Mouse (Mus musculus) liver, adult 2 months (tissue): ENCODE data around the gene Pla2g6. TPM values are rescaled to one million over a fixed set of nuclear protein-coding genes. Genes with fewer than 3 reads are reported as not detected.

ENCODE experiments used
- DNase-seq: peaks from one replicate; pipeline ENCODE4 v3.0.0-alpha.2; 2011; ENCODE audit warnings: low read depth, low spot score; ENCODE audit errors: extremely low read depth
- H3K27ac ChIP-seq: fragments of 200-500 bp; replicated peaks from 2 replicates; pipeline ENCODE4 v1.5.1; 2012; ENCODE audit warnings: low read depth, mild to moderate bottlenecking, control low read depth, inconsistent platforms, low read length; ENCODE audit not compliant: insufficient read depth
- H3K27me3 ChIP-seq: fragments of 200-500 bp; 2 replicates; pipeline ENCODE4 v1.6.1; 2012; ENCODE audit warnings: mild to moderate bottlenecking, moderate library complexity, low read length, inconsistent platforms; ENCODE audit not compliant: control insufficient read depth, insufficient read depth
- H3K36me3 ChIP-seq: fragments of 200-500 bp; 2 replicates; pipeline ENCODE4 v1.6.1; 2012; ENCODE audit warnings: low read length, inconsistent platforms; ENCODE audit not compliant: control insufficient read depth, insufficient read depth
- H3K4me1 ChIP-seq: fragments of 200-500 bp; 2 replicates; pipeline ENCODE4 v1.6.1; 2011; ENCODE audit warnings: low read length; ENCODE audit not compliant: control insufficient read depth, insufficient read depth
- H3K4me3 ChIP-seq: fragments of 200-500 bp; 2 replicates; pipeline ENCODE4 v1.5.1; 2011; ENCODE audit warnings: low read depth, mild to moderate bottlenecking, control low read depth, low read length, moderate library complexity; ENCODE audit not compliant: insufficient read depth
- H3K79me2 ChIP-seq: fragments of 200-500 bp; 2 replicates; pipeline ENCODE4 v1.6.1; 2012; ENCODE audit warnings: inconsistent platforms, mild to moderate bottlenecking, low read length, moderate library complexity; ENCODE audit not compliant: control insufficient read depth, insufficient read depth
- H3K9ac ChIP-seq: fragments of 200-500 bp; 2 replicates; pipeline ENCODE4 v1.6.1; 2012; ENCODE audit warnings: low read depth, mild to moderate bottlenecking, control low read depth, inconsistent platforms, low read length
- CTCF ChIP-seq: fragments of 200-500 bp; IDR thresholded peaks from 2 replicates; pipeline ENCODE4 v1.5.1; 2011; ENCODE audit warnings: low read depth, low read length, control low read depth
- POLR2A ChIP-seq: fragments of 200-500 bp; IDR thresholded peaks from 2 replicates; pipeline ENCODE4 v1.6.1; 2011; ENCODE audit warnings: low read length, control low read depth; ENCODE audit not compliant: insufficient read depth; ENCODE audit errors: extremely low read depth
- WGBS: fragments of 180-500 bp; shearing (Covaris S2); methylation state at CpG from one replicate; pipeline ENCODE4 v1.1.7; 2018; 5-methylcytosine and 5-hydroxymethylcytosine counted together
- polyA plus RNA-seq: library from polyadenylated mRNA; depleted of rRNA; stranded (reverse); fragments of >200 nt; gene quantifications from 2 replicates; pipeline ENCODE4 v1.2.3, GENCODE M21; 2012
- total RNA-seq: library from RNA; depleted of rRNA; stranded (reverse); fragments of >200 nt; gene quantifications from 2 replicates; pipeline ENCODE4 v1.2.3, GENCODE M21; 2014

The Pla2g6 gene
- total and polyA plus RNA-seq, 2 experiments = 16.3 to 24.5 TPM

DNA sequence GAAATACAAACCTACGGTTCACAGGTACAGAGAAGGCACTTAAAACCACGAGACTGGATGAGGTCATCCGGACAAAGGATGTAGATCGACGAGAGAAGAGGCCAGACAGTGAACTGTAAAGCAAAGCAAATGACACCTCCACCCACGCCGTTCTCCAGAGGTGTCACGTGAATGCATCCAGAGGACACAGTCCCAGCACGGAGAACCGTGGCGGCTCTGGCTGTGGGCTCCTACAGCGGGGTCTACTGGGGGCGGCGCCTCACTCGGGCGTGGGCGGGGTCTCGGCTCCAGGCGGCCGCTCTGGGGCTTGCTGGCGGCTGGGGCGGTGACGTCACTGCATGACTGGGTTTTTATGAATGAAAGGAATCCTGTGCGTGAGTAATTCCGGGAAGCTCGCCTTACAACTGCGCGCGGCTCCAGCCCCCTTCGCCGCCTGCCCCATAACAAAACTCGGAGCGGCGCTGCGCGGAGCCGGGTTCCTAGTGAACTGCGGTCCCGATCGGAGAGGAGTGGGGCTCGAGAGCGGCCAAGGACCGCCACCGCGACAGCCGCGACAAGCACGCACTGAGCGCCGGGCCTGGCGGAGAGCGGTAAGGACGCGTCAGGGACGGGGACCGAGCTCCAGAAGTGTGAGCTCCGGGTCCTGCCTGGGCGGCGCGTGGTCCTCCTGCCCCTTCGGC, 19.1 kb upstream of the Pla2g6 start:
- DNase-seq = peak; percentile 65
- Histone ChIP-seq H3K4me1 (peaks cover 21% of the 10 kb centered on the region), H3K27ac (peak overlapping the region; percentile 56), H3K27me3 (no peaks in the 10 kb centered on the region), H3K36me3 (no peaks in the 10 kb centered on the region), H3K9ac (peak overlapping the region; percentile 88), H3K4me3 (peak overlapping the region; percentile 68), H3K79me2 (peaks cover 11% of the 10 kb centered on the region)
- TF ChIP-seq CTCF (no peak), POLR2A (no peak)
- under 1% methylated on average over 61 of the region's 61 CpGs for WGBS

DNA sequence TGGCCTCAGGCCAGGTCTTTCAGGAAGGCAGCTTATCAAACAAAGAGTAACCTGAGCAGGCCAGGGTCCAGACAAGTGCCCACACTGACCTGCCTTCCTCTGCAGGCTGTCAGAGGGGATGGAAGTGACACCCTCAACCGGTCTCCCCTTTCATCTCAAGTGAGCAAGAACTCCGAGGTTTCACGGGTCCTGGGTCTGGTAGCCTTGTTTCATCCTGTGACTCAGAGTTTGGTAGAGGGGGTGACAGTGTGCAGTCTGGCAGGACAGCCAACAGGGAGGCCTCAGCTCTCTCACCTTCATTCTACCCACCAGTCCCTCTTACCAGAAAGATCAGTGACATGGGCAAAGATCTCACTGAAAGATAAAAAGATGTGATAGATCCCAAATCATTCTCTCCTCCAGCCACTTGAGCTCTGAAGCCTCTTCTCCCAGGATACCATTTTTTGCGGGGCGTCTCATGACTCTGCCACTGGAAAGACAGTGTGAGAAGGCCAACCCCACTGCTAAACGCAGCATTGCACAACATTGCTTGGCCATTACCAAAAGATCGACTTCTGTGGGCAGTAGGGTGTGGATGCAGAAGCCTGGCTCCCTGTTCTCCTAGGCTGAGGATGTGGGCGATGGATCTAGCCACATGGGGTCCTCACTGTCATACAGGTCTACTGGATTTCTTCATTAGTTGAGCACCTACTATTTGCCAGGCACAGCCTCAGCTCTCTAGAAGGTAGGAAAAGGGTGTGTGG, 18.0 kb upstream of the Pla2g6 start, which contains the start of gene Maff:
Gene Maff (plus strand): TSS at position 571 of the 743 bp plus-strand sequence.
- peaks cover 10% of the 10 kb centered on the region for H3K79me2 ChIP-seq
- peak within 1 kb of the TSS; percentile 56 for H3K27ac ChIP-seq
- H3K27me3 ChIP-seq = no peaks in the 10 kb centered on the region
- WGBS = 36% methylated on average over 8 of the region's 8 CpGs
- peak; percentile 65 for DNase-seq
- TF ChIP-seq POLR2A (no peak), CTCF (no peak)
- H3K9ac ChIP-seq = peak within 1 kb of the TSS; percentile 88
- peak within 1 kb of the TSS; percentile 68 for H3K4me3 ChIP-seq
- no peaks in the 10 kb centered on the region for H3K36me3 ChIP-seq
- H3K4me1 ChIP-seq = peaks cover 18% of the 10 kb centered on the region

DNA sequence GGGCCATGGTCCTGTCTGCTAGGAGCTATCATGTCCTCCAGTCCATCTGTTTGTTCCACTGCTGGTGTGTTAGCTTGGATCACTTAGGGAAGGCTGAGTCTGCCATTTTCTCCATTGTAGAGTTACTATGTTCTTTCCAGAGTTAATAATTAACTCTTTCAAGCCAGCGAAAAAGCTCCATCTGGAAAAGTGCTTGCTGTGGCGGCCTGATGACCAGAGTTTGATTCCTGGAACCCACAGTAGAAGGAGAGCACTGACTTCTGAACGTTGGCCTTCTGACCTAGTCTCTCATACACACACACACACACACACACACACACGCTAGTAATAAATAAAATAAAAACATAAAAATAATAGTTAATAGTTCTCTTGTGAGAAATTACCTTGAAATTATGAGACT, 16.4 kb upstream of the Pla2g6 start:
- Histone ChIP-seq H3K4me3 (no peak overlapping the region), H3K27ac (no peak overlapping the region), H3K36me3 (no peaks in the 10 kb centered on the region), H3K27me3 (no peaks in the 10 kb centered on the region), H3K9ac (no peak overlapping the region), H3K79me2 (peaks cover 2% of the 10 kb centered on the region; the same call in 1 of the 2 replicates), H3K4me1 (peaks cover 13% of the 10 kb centered on the region)
- WGBS = 23% methylated on average over 4 of the region's 4 CpGs
- TF ChIP-seq CTCF (no peak), POLR2A (no peak)
- DNase-seq = peak; percentile 73

DNA sequence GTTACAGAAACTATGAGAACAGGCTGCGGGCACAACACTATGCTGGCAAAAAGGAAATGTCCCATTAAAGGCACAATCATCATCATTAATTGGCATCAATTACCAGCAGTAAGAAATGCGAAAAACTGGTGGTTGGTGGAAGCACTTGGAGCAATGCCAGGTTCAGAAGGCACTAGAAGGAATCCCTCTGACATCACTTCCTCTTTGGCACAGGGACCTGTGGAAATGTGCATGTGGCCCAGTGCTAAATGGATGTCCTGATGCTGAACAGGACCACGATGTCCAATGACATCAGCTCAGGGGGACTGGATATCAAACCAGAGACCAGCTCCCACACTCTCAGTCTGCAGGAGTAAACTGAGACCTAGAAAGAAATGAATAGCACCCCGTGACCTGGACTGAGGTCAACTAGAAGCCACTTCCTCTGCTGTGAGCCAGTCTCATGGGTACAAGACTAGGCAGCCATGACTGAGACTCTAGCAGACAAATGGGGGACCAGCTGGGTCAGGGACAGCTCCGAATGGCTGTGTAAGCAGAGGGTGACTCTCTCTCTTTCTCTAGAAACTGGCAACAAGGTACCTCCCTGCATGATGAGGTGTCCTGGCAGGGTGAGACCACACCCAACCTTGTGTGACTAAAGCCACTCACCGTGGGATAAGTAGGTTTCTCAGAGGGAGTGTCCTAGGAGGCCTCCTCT, 14.6 kb upstream of the Pla2g6 start:
- Histone ChIP-seq H3K36me3 (no peaks in the 10 kb centered on the region), H3K27ac (no peak overlapping the region), H3K79me2 (no peaks in the 10 kb centered on the region), H3K4me1 (peaks cover 9% of the 10 kb centered on the region), H3K4me3 (no peak overlapping the region), H3K9ac (no peak overlapping the region), H3K27me3 (no peaks in the 10 kb centered on the region)
- DNase-seq = no peak
- 76% methylated on average over 6 of the region's 6 CpGs for WGBS
- no peak for TF ChIP-seq CTCF
- no peak for TF ChIP-seq POLR2A

DNA sequence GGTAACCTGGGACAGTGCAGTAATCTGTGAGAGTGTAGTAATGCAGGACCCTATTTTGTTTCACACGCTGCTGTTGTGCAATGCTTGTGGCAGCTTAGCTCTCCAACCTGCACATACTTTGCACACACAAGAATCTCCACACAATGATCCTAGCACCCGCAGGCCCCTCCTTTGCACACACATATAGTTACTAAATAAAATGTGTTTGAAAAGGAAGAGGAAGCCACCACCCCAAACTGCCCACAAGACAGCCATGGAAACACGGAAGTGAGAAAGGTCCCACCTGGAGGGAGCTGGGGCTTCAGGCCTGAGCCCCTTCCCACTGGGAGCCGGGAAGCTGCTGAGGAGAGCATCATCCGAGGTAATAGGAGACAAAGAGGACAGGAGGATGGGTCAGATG, 10.8 kb upstream of the Pla2g6 start:
- no peak for TF ChIP-seq POLR2A
- H3K9ac ChIP-seq = no peak overlapping the region
- DNase-seq = no peak
- H3K36me3 ChIP-seq = no peaks in the 10 kb centered on the region
- peaks cover 4% of the 10 kb centered on the region for H3K4me1 ChIP-seq
- no peaks in the 10 kb centered on the region for H3K27me3 ChIP-seq
- H3K79me2 ChIP-seq = no peaks in the 10 kb centered on the region
- no peak overlapping the region for H3K4me3 ChIP-seq
- 83% methylated on average over 5 of the region's 5 CpGs for WGBS
- no peak overlapping the region for H3K27ac ChIP-seq
